Mouse (Mus musculus) lung, embryonic 14.5 days (tissue): ENCODE data around the gene Dock9. TPM values are rescaled to one million over a fixed set of nuclear protein-coding genes. Genes with fewer than 3 reads are reported as not detected.
"Not testable (repeated sequence)": the region's sequence is repeated elsewhere in the genome, so short reads cannot be mapped to it uniquely, and the experiment has no call there.

Experiments used
- ATAC-seq: fragments of 200-750 bp; cut with Nextera tagmentation; 2 replicates; pipeline ENCODE4 v1.8.0; 2017; ENCODE audit warnings: mild to moderate bottlenecking, moderate TSS enrichment, moderate library complexity; ENCODE audit not compliant: insufficient read depth
- DNase-seq: peaks from one replicate; pipeline ENCODE4 v3.0.0-alpha.2; 2015
- H3K27ac ChIP-seq: fragments of 300-500 bp; sonication (generic); 2 replicates; pipeline ENCODE4 v1.5.1; 2014; ENCODE audit warnings: low read depth, mild to moderate bottlenecking, moderate library complexity
- H3K27me3 ChIP-seq: fragments of 300-500 bp; sonication (generic); 2 replicates; pipeline ENCODE4 v1.6.1; 2014; ENCODE audit warnings: low read length, control low read depth; ENCODE audit not compliant: insufficient read depth
- H3K36me3 ChIP-seq: fragments of 300-500 bp; sonication (generic); 2 replicates; pipeline ENCODE4 v1.6.1; 2014; ENCODE audit warnings: control low read depth; ENCODE audit not compliant: insufficient read depth
- H3K4me1 ChIP-seq: fragments of 300-500 bp; sonication (generic); 2 replicates; pipeline ENCODE4 v1.6.1; 2014; ENCODE audit warnings: antibody characterized with exemption, control low read depth; ENCODE audit not compliant: insufficient read depth
- H3K4me2 ChIP-seq: fragments of 300-500 bp; sonication (generic); 2 replicates; pipeline ENCODE4 v1.6.1; 2014; ENCODE audit warnings: mild to moderate bottlenecking
- H3K4me3 ChIP-seq: fragments of 300-500 bp; sonication (generic); 2 replicates; pipeline ENCODE4 v1.5.1; 2014; ENCODE audit warnings: low read depth, low read length
- H3K9ac ChIP-seq: fragments of 300-500 bp; sonication (generic); 2 replicates; pipeline ENCODE4 v1.6.1; 2014
- H3K9me3 ChIP-seq: fragments of 300-500 bp; sonication (generic); 2 replicates; pipeline ENCODE4 v1.6.1; 2016; ENCODE audit warnings: low read depth, low read length, control low read depth
- CTCF ChIP-seq: IDR thresholded peaks from 2 replicates; pipeline ENCODE4 v1.5.1; 2016; ENCODE audit warnings: antibody characterized with exemption, low read depth
- WGBS: fragments of 180-500 bp; shearing (Covaris S2); extraction: QIAGEN DNeasy Blood & Tissue Kit; methylation state at CpG from one replicate; pipeline ENCODE4 v1.1.7; 2014; 5-methylcytosine and 5-hydroxymethylcytosine counted together
- polyA plus RNA-seq: library from polyadenylated mRNA; unstranded; fragments of >200 nt; fragmentation: Nextera tagmentation; extraction: Ambion mirVana; gene quantifications from 2 replicates; pipeline ENCODE4 v1.2.1, GENCODE M21; 2014

Gene Dock9
- polyA plus RNA-seq, 1 experiment from 2014 or later: 14.6 TPM

DNA sequence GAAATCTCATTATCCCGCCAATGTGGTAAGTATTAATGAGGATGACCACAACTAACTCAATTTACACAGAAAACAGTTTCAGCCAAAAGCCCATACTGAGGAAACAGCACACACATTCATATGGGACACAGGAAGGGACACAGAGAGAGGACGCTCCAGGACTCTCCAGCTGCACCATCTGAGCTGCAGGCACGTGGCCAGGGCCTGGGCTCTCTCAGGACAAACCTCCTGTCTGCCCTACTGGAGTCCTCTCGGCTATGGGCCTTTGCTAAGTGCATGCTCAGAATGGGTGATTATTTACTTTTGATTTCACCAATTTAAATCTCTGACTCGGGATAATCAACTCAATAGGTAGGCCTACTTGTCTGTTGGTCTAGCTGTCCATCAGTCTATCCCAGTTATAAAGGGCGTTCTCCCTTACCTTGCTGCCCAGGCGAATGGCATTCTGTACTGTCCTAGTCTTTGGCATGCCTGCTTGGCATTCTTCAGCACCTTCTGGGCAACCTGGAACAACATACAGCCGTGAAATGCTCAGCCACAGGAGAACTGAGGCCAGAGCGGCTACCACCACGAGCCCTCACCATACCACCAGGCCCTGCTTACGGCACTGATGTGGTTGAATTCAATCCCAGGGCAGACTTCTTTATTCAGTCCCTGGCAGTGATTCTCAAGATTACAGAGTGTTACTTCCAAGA is 162.8 kb downstream of the Dock9 start:
- no peaks in the 10 kb centered on the region for H3K27me3 ChIP-seq
- peaks cover 16% of the 10 kb centered on the region; the same call in 1 of the 2 replicates for H3K36me3 ChIP-seq
- H3K9me3 ChIP-seq: no peaks in the 10 kb centered on the region
- H3K4me2 ChIP-seq: no peak overlapping the region
- no peak overlapping the region for H3K4me3 ChIP-seq
- ATAC-seq (peak; percentile 73), DNase-seq (peak; percentile 32)
- TF ChIP-seq CTCF: no peak; the same call in 1 of the 2 replicates
- H3K27ac ChIP-seq: no peak overlapping the region
- H3K9ac ChIP-seq: no peak overlapping the region
- WGBS: 74% methylated on average over 11 of the region's 11 CpGs
- no peaks in the 10 kb centered on the region for H3K4me1 ChIP-seq

DNA sequence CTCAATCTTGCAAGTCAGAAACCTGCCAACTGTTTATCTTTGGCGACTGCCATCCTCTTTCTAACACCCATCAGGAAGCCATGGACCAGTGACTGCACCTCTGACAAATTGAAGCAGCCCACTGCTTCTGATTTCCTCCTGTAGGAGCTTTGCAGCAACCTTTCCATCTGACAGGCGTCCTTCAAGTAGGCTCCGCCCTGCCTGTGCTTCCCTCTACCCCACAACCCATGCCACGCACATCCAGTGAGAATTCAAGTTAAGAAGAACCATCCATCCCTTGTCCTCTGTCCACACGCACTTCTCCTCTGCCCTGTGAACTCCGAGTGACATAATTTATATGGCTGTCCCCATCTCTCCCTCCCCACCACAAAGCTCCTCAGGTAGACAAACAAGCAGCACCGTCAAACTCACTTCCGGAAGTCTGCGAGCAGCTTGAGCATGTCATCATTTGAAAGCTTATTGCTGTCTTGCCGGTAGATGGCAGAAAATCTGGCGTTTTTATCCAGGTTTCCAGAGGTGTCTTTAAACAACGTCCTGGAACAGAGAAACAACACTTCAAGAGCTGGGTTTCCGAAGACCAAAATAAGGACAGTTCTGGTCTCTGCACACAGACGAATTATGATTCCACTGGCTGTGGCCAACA is 163.4 kb downstream of the Dock9 start:
- TF ChIP-seq CTCF: peak; percentile 25; the same call in 1 of the 2 replicates
- Histone ChIP-seq H3K27me3 (no peaks in the 10 kb centered on the region), H3K9ac (no peak overlapping the region), H3K4me2 (no peak overlapping the region), H3K4me3 (no peak overlapping the region), H3K36me3 (peaks cover 10% of the 10 kb centered on the region; the same call in 1 of the 2 replicates), H3K9me3 (no peaks in the 10 kb centered on the region), H3K4me1 (no peaks in the 10 kb centered on the region), H3K27ac (no peak overlapping the region)
- peak; percentile 70 for DNase-seq
- 38% methylated on average over 14 of the region's 14 CpGs for WGBS
- ATAC-seq: peak; percentile 12; the same call in 1 of the 2 replicates

DNA sequence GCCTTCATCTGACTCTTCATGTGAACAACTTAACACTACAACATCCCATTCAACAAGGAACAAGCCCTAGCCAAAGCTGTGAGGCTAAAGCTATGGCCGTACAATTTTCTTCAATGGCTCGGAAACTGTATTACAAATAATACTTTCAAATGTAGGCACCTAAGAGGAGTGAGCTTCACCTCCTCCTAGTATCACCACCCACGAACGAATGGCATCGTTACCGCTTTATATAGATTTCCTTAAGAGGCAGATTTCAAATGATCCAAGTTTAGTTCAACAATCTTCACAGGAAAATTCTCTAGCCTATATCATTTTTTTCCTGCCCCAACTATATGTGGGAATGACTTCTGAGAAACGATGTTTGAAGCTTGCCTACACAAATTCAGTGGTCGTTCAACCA is 165.7 kb downstream of the Dock9 start:
- 93% methylated on average over 8 of the region's 8 CpGs for WGBS
- Histone ChIP-seq H3K27ac (no peak overlapping the region), H3K9me3 (no peaks in the 10 kb centered on the region), H3K36me3 (peaks cover 9% of the 10 kb centered on the region; the same call in 1 of the 2 replicates), H3K9ac (no peak overlapping the region), H3K4me3 (no peak overlapping the region), H3K4me1 (no peaks in the 10 kb centered on the region), H3K4me2 (no peak overlapping the region), H3K27me3 (no peaks in the 10 kb centered on the region)
- no peak for ATAC-seq
- DNase-seq: no peak
- no peak for TF ChIP-seq CTCF

- Histone ChIP-seq H3K9me3 (no peaks in the 10 kb centered on the region), H3K36me3 (peaks cover 14% of the 10 kb centered on the region; the same call in 1 of the 2 replicates), H3K4me3 (no peak overlapping the region), H3K9ac (no peak overlapping the region), H3K4me2 (no peak overlapping the region), H3K27ac (no peak overlapping the region), H3K4me1 (no peaks in the 10 kb centered on the region), H3K27me3 (no peaks in the 10 kb centered on the region)
- no peak for ATAC-seq
- no peak for TF ChIP-seq CTCF
- WGBS: 51% methylated on average over 12 of the region's 12 CpGs
- DNase-seq: no peak
These were observed 170.9 kb downstream of the Dock9 start for GRCm38 (mm10) chr14:121626741-121627140.

- not testable (repeated sequence) for H3K4me1 ChIP-seq, H3K27me3 ChIP-seq, DNase-seq, H3K4me2 ChIP-seq, H3K27ac ChIP-seq, ATAC-seq, H3K9ac ChIP-seq, H3K9me3 ChIP-seq, H3K4me3 ChIP-seq
- WGBS: 86% methylated on average over 6 of the region's 6 CpGs
- peaks cover 16% of the 10 kb centered on the region; the same call in 1 of the 2 replicates for H3K36me3 ChIP-seq
These were observed 173.6 kb downstream of the Dock9 start for GRCm38 (mm10) chr14:121623996-121624542.

GRCm38 (mm10) chr14:121621806-121622205 is 175.8 kb downstream of the Dock9 start:
- 90% methylated on average over 3 of the region's 3 CpGs for WGBS
- H3K36me3 ChIP-seq: 0 out of 2 replicates have a peak, but pooled peaks cover 10% of the 10 kb centered on the region
- no peak overlapping the region for H3K4me2 ChIP-seq
- H3K4me1 ChIP-seq: no peaks in the 10 kb centered on the region
- H3K9ac ChIP-seq: no peak overlapping the region
- no peak for ATAC-seq
- no peak for TF ChIP-seq CTCF
- no peaks in the 10 kb centered on the region for H3K27me3 ChIP-seq
- H3K9me3 ChIP-seq: no peaks in the 10 kb centered on the region
- no peak overlapping the region for H3K4me3 ChIP-seq
- no peak overlapping the region for H3K27ac ChIP-seq
- no peak for DNase-seq

- H3K27me3 ChIP-seq: no peaks in the 10 kb centered on the region
- no peak overlapping the region for H3K4me3 ChIP-seq
- no peaks in the 10 kb centered on the region for H3K4me1 ChIP-seq
- ATAC-seq (no peak), DNase-seq (no peak)
- H3K4me2 ChIP-seq: no peak overlapping the region
- H3K36me3 ChIP-seq: 0 out of 2 replicates have a peak, but pooled peaks cover 8% of the 10 kb centered on the region
- WGBS: 74% methylated on average over 3 of the region's 3 CpGs
- no peak overlapping the region for H3K27ac ChIP-seq
- H3K9ac ChIP-seq: no peak overlapping the region
- TF ChIP-seq CTCF: no peak
- H3K9me3 ChIP-seq: no peaks in the 10 kb centered on the region
These were observed 177.1 kb downstream of the Dock9 start for GRCm38 (mm10) chr14:121620567-121620966.
